Mouse (Mus musculus) c-Kit-positive CD71-positive TER-119-negative erythroid progenitor cells, embryonic 14.5 days (primary cell): Measurements from ENCODE around the gene Ubtf.

Experiments
- DNase-seq: peaks from one replicate; pipeline ENCODE4 v3.0.0-alpha.2; 2013; ENCODE audit warnings: low read depth

The Ubtf gene

GRCm38 (mm10) chr11:102317298-102317900 lies 2.1 kb downstream of the Ubtf start:
- no peak for DNase-seq

GRCm38 (mm10) chr11:102316572-102317297 lies 2.8 kb downstream of the Ubtf start:
- peak; percentile 86 for DNase-seq

- no peak for DNase-seq
These were observed 3.6 kb downstream of the Ubtf start for GRCm38 (mm10) chr11:102315690-102316571.

- DNase-seq, result no peak
These were observed 5.2 kb downstream of the Ubtf start for GRCm38 (mm10) chr11:102314321-102314720.

- no peak for DNase-seq
These were observed 7.0 kb downstream of the Ubtf start for GRCm38 (mm10) chr11:102312586-102312985.

GRCm38 (mm10) chr11:102311966-102312365 lies 7.6 kb downstream of the Ubtf start:
- DNase-seq, result no peak

GRCm38 (mm10) chr11:102310768-102311695 lies 8.5 kb downstream of the Ubtf start:
- DNase-seq, result no peak

GRCm38 (mm10) chr11:102309821-102310617 lies 9.5 kb downstream of the Ubtf start:
- no peak for DNase-seq

- peak; percentile 96 for DNase-seq
These were observed 10.6 kb downstream of the Ubtf start for GRCm38 (mm10) chr11:102308979-102309378.

GRCm38 (mm10) chr11:102308104-102308503 lies 11.4 kb downstream of the Ubtf start:
- DNase-seq, result no peak

- no peak for DNase-seq
These were observed 14.2 kb downstream of the Ubtf start for GRCm38 (mm10) chr11:102305359-102305758.

- DNase-seq, result no peak
These were observed 15.4 kb downstream of the Ubtf start for GRCm38 (mm10) chr11:102304141-102304540.

GRCm38 (mm10) chr11:102299839-102300238 lies 19.7 kb downstream of the Ubtf start:
- peak; percentile 86 for DNase-seq

GRCm38 (mm10) chr11:102297577-102298556 lies 21.7 kb downstream of the Ubtf start:
- DNase-seq, result no peak

- DNase-seq, result peak; percentile 97
These were observed 22.8 kb downstream of the Ubtf start, which contains the start of gene Atxn7l3 for GRCm38 (mm10) chr11:102296491-102297472. TSS of gene Atxn7l3 (minus strand) at chr11:102296631.

GRCm38 (mm10) chr11:102295598-102296471 lies 23.7 kb downstream of the Ubtf start:
- DNase-seq, result no peak
